Mouse (Mus musculus): ENCODE results near the gene Patz1. TPM values are rescaled to one million over a fixed set of nuclear protein-coding genes. Genes with fewer than 3 reads are reported as not detected.

Patz1 gene
- polyA plus RNA-seq, 1 experiment, result 4.9 TPM

DNA sequence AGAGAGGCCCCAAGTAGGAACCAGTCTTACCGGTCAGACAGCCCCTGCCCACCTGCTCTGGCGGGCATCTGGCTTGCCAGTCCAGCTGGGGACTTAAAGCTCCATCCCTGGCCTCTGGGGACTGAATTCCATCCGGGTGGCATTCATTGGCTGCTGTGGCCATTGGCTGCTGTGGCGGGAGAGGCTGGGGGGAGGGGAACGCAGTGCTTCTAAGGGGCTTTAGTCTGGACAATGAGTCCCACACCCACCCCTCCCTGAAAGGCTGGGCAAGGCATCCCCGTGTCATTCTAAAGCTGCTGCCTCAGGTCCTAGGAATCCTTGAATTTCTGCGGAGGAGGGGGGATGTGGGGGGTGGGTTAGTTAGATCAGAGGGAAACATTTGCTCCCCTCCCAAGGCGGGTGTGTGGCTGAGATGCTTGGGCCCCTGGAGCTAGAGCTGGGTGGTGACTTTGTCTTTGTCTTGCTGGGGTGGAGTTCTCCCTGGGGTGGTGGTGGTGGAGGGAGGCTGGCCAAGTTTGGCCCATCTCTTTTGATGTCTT is 4.1 kb downstream of the Patz1 start:
- Histone ChIP-seq H3K27me3 (ENCODE audit: control insufficient read depth, insufficient read depth, low read length) (no peaks in the 10 kb centered on the region), H3K4me3 (ENCODE audit: control insufficient read depth, low read depth, low read length) (peak overlapping the region; percentile 20; the same call in 1 of the 2 replicates), H3K36me3 (ENCODE audit: control insufficient read depth, insufficient read depth, low read length) (no peaks in the 10 kb centered on the region), H3K4me1 (ENCODE audit: control insufficient read depth, insufficient read depth, low read length) (peaks cover 18% of the 10 kb centered on the region), H3K27ac (ENCODE audit: control insufficient read depth, insufficient read depth, low read depth, low read length) (no peak overlapping the region)
- TF ChIP-seq CTCF (IDR thresholded peaks at IDR 0.05; ENCODE audit: control insufficient read depth, insufficient read depth, insufficient replicate concordance, low read depth, low read length) (no peak), POLR2A (IDR thresholded peaks at IDR 0.05; ENCODE audit: control insufficient read depth, low read depth, low read length) (no peak)

DNA sequence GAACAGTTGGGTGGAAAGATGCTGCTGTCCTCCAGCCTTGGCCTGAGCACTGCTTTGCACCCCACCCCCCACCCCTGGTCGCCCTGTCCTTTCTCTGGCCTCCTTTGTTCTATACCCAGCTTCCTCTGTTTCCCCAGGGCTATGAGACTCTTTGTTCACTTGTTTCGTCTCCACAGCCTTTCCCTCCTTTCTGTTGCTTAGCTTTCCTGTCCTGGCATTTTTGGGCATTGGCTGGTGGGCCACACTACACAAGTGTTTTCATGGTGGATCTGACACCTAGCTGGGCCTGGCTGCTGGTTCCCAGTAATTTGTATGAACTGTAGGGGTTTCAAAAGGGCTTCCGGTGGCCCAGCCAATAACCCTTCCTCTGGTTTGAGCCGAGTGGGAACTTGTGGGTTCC is 4.7 kb downstream of the Patz1 start:
- TF ChIP-seq POLR2A (IDR thresholded peaks at IDR 0.05; ENCODE audit: control insufficient read depth, low read depth, low read length), result no peak
- no peak for TF ChIP-seq CTCF (IDR thresholded peaks at IDR 0.05; ENCODE audit: control insufficient read depth, insufficient read depth, insufficient replicate concordance, low read depth, low read length)
- peaks cover 17% of the 10 kb centered on the region for H3K4me1 ChIP-seq (ENCODE audit: control insufficient read depth, insufficient read depth, low read length)
- H3K27ac ChIP-seq (ENCODE audit: control insufficient read depth, insufficient read depth, low read depth, low read length), result no peak overlapping the region
- H3K27me3 ChIP-seq (ENCODE audit: control insufficient read depth, insufficient read depth, low read length), result no peaks in the 10 kb centered on the region
- peak overlapping the region; percentile 20; the same call in 1 of the 2 replicates for H3K4me3 ChIP-seq (ENCODE audit: control insufficient read depth, low read depth, low read length)
- H3K36me3 ChIP-seq (ENCODE audit: control insufficient read depth, insufficient read depth, low read length), result no peaks in the 10 kb centered on the region

DNA sequence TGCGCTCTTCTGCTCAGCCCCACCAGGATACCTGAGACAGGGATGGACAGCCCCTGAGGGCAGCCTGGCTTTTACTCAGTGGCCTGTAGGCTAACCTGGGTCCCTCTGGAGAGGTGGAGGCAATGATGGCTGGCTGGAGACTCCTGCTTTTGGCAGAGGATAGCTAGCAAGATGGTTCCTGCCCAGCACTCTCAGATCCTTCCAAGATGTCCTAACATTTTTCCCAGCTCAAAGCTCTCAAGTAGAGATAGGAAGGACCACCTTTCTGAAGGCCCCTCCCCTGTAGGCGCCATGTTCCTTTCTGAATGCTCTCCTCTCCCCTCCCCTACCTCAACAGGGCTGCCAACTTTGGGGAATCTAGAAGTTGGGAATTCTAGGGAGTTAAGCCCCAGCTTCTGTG is 6.0 kb downstream of the Patz1 start:
- H3K27me3 ChIP-seq (ENCODE audit: control insufficient read depth, insufficient read depth, low read length), result no peaks in the 10 kb centered on the region
- H3K4me1 ChIP-seq (ENCODE audit: control insufficient read depth, insufficient read depth, low read length), result peaks cover 11% of the 10 kb centered on the region
- no peak overlapping the region for H3K4me3 ChIP-seq (ENCODE audit: control insufficient read depth, low read depth, low read length)
- H3K27ac ChIP-seq (ENCODE audit: control insufficient read depth, insufficient read depth, low read depth, low read length), result no peak overlapping the region
- TF ChIP-seq POLR2A (IDR thresholded peaks at IDR 0.05; ENCODE audit: control insufficient read depth, low read depth, low read length) (no peak), CTCF (IDR thresholded peaks at IDR 0.05; ENCODE audit: control insufficient read depth, insufficient read depth, insufficient replicate concordance, low read depth, low read length) (no peak)
- no peaks in the 10 kb centered on the region for H3K36me3 ChIP-seq (ENCODE audit: control insufficient read depth, insufficient read depth, low read length)

- H3K36me3 ChIP-seq (ENCODE audit: control insufficient read depth, insufficient read depth, low read length), result no peaks in the 10 kb centered on the region
- H3K27ac ChIP-seq (ENCODE audit: control insufficient read depth, insufficient read depth, low read depth, low read length), result no peak overlapping the region
- H3K4me1 ChIP-seq (ENCODE audit: control insufficient read depth, insufficient read depth, low read length), result peaks cover 1% of the 10 kb centered on the region; the same call in 1 of the 2 replicates
- H3K27me3 ChIP-seq (ENCODE audit: control insufficient read depth, insufficient read depth, low read length), result no peaks in the 10 kb centered on the region
- TF ChIP-seq CTCF (IDR thresholded peaks at IDR 0.05; ENCODE audit: control insufficient read depth, insufficient read depth, insufficient replicate concordance, low read depth, low read length), result no peak
- no peak for TF ChIP-seq POLR2A (IDR thresholded peaks at IDR 0.05; ENCODE audit: control insufficient read depth, low read depth, low read length)
- H3K4me3 ChIP-seq (ENCODE audit: control insufficient read depth, low read depth, low read length), result no peak overlapping the region
Observed at GRCm38 (mm10) chr11:3296056-3296455, 7.4 kb downstream of the Patz1 start.

GRCm38 (mm10) chr11:3297871-3298812 is 9.5 kb downstream of the Patz1 start:
- Histone ChIP-seq H3K27ac (ENCODE audit: control insufficient read depth, insufficient read depth, low read depth, low read length) (no peak overlapping the region), H3K4me3 (ENCODE audit: control insufficient read depth, low read depth, low read length) (no peak overlapping the region), H3K36me3 (ENCODE audit: control insufficient read depth, insufficient read depth, low read length) (no peaks in the 10 kb centered on the region), H3K27me3 (ENCODE audit: control insufficient read depth, insufficient read depth, low read length) (no peaks in the 10 kb centered on the region), H3K4me1 (ENCODE audit: control insufficient read depth, insufficient read depth, low read length) (no peaks in the 10 kb centered on the region)
- TF ChIP-seq POLR2A (IDR thresholded peaks at IDR 0.05; ENCODE audit: control insufficient read depth, low read depth, low read length) (no peak), CTCF (IDR thresholded peaks at IDR 0.05; ENCODE audit: control insufficient read depth, insufficient read depth, insufficient replicate concordance, low read depth, low read length) (no peak)

GRCm38 (mm10) chr11:3298813-3299185 is 10.1 kb downstream of the Patz1 start:
- H3K27ac ChIP-seq (ENCODE audit: control insufficient read depth, insufficient read depth, low read depth, low read length), result no peak overlapping the region
- no peaks in the 10 kb centered on the region for H3K4me1 ChIP-seq (ENCODE audit: control insufficient read depth, insufficient read depth, low read length)
- H3K4me3 ChIP-seq (ENCODE audit: control insufficient read depth, low read depth, low read length), result no peak overlapping the region
- no peaks in the 10 kb centered on the region for H3K27me3 ChIP-seq (ENCODE audit: control insufficient read depth, insufficient read depth, low read length)
- no peaks in the 10 kb centered on the region for H3K36me3 ChIP-seq (ENCODE audit: control insufficient read depth, insufficient read depth, low read length)
- TF ChIP-seq CTCF (IDR thresholded peaks at IDR 0.05; ENCODE audit: control insufficient read depth, insufficient read depth, insufficient replicate concordance, low read depth, low read length) (no peak), POLR2A (IDR thresholded peaks at IDR 0.05; ENCODE audit: control insufficient read depth, low read depth, low read length) (no peak)

- H3K27me3 ChIP-seq (ENCODE audit: control insufficient read depth, insufficient read depth, low read length), result no peaks in the 10 kb centered on the region
- no peaks in the 10 kb centered on the region for H3K36me3 ChIP-seq (ENCODE audit: control insufficient read depth, insufficient read depth, low read length)
- no peak overlapping the region for H3K4me3 ChIP-seq (ENCODE audit: control insufficient read depth, low read depth, low read length)
- TF ChIP-seq POLR2A (IDR thresholded peaks at IDR 0.05; ENCODE audit: control insufficient read depth, low read depth, low read length) (no peak), CTCF (IDR thresholded peaks at IDR 0.05; ENCODE audit: control insufficient read depth, insufficient read depth, insufficient replicate concordance, low read depth, low read length) (no peak)
- H3K27ac ChIP-seq (ENCODE audit: control insufficient read depth, insufficient read depth, low read depth, low read length), result no peak overlapping the region
- no peaks in the 10 kb centered on the region for H3K4me1 ChIP-seq (ENCODE audit: control insufficient read depth, insufficient read depth, low read length)
Observed at GRCm38 (mm10) chr11:3301075-3301474, 12.4 kb downstream of the Patz1 start.
